Mouse (Mus musculus): Measurements from ENCODE around the gene Shcbp1l. TPM values are rescaled to one million over a fixed set of nuclear protein-coding genes. Genes with fewer than 3 reads are reported as not detected.
"Not testable (repeated sequence)": the region's sequence is repeated elsewhere in the genome, so short reads cannot be mapped to it uniquely, and the experiment has no call there.

The Shcbp1l gene
- total and polyA plus RNA-seq, 2 experiments from 2014 or later, result 0.93 to 1.2 TPM

DNA sequence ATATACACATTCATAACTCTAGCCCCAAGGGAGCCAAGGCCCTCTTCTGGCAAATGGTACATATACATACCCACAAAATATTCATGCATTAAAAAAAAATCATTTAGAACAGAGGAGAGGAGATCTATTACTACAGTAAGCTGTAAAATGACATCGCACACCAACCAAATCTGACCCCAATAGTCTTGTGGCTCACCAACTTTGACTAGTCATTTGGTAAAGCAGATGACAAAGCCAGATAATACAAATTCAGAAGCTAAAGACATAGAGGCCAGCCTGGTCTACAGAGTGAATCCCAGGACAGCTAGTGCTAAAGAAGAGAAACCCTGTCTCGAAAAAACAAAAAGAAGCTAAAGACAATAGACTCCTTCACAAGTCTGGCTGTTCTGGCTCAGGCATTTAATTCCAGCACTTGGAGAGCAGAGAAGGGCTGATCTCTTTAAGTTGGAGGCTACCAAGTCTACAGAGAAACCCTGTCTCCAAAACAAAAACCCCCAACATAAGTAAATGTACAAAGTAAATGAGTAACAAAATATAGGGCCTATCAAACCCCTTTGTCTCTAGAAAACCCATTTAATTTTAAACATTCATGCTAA is 60.3 kb downstream of the Shcbp1l start:
- peak overlapping the region; percentile 54 for H3K4me2 ChIP-seq (ENCODE audit: low read depth, low read length, poor library complexity, severe bottlenecking)
- no peaks in the 10 kb centered on the region for H3K9me3 ChIP-seq (ENCODE audit: low read length)
- H3K36me3 ChIP-seq (ENCODE audit: insufficient read depth, low read length), result peaks cover 6% of the 10 kb centered on the region; the same call in 1 of the 2 replicates
- H3K27me3 ChIP-seq (ENCODE audit: insufficient read depth, low read length), result no peaks in the 10 kb centered on the region
- no peak overlapping the region for H3K27ac ChIP-seq (ENCODE audit: low read depth, low read length)
- peaks cover 6% of the 10 kb centered on the region; the same call in 1 of the 2 replicates for H3K4me1 ChIP-seq (ENCODE audit: insufficient read depth, low read length)
- 48% methylated on average over 2 of the region's 2 CpGs for WGBS
- H3K9ac ChIP-seq (replicated peaks; ENCODE audit: low read length, poor library complexity, severe bottlenecking), result no peak overlapping the region
- no peak for ATAC-seq (ENCODE audit: low FRiP score)
- no peak for DNase-seq (ENCODE audit: low spot score)
- no peak for TF ChIP-seq CTCF (IDR thresholded peaks at IDR 0.05)
- H3K4me3 ChIP-seq (ENCODE audit: low read depth, low read length), result peak overlapping the region; percentile 75

DNA sequence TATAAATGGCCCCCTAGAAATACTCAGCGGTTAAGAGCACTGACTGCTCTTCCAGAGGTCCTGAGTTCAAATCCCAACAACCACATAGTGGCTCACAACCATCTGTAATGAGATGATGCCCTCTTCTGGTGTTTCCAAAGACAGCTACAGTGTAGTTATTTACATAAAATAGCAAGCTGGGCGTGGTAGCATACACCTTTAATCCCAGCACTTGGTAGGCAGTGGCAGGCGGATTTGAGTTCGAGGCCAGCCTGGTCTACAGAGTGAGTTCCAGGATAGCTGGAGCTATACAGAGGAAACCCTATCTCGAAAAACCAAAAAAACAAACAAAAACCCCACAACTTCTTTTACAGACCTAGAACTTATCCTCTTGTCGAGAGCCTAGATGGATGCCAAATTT is 61.2 kb downstream of the Shcbp1l start:
- H3K27ac ChIP-seq (ENCODE audit: low read depth, low read length), result 0 out of 2 replicates have a peak overlapping the region, but pooled peaks have one; percentile 87
- not testable (repeated sequence) for H3K9me3 ChIP-seq (ENCODE audit: low read length); ATAC-seq (ENCODE audit: low FRiP score); H3K36me3 ChIP-seq (ENCODE audit: insufficient read depth, low read length); H3K27me3 ChIP-seq (ENCODE audit: insufficient read depth, low read length); DNase-seq (ENCODE audit: low spot score); H3K4me1 ChIP-seq (ENCODE audit: insufficient read depth, low read length)
- peak; percentile 19 for TF ChIP-seq CTCF (IDR thresholded peaks at IDR 0.05)
- peak overlapping the region; percentile 54 for H3K4me2 ChIP-seq (ENCODE audit: low read depth, low read length, poor library complexity, severe bottlenecking)
- peak overlapping the region; percentile 75 for H3K4me3 ChIP-seq (ENCODE audit: low read depth, low read length)
- H3K9ac ChIP-seq (replicated peaks; ENCODE audit: low read length, poor library complexity, severe bottlenecking), result peak overlapping the region; percentile 82; the same call in 1 of the 2 replicates
- WGBS, result 11% methylated on average over 6 of the region's 6 CpGs

DNA sequence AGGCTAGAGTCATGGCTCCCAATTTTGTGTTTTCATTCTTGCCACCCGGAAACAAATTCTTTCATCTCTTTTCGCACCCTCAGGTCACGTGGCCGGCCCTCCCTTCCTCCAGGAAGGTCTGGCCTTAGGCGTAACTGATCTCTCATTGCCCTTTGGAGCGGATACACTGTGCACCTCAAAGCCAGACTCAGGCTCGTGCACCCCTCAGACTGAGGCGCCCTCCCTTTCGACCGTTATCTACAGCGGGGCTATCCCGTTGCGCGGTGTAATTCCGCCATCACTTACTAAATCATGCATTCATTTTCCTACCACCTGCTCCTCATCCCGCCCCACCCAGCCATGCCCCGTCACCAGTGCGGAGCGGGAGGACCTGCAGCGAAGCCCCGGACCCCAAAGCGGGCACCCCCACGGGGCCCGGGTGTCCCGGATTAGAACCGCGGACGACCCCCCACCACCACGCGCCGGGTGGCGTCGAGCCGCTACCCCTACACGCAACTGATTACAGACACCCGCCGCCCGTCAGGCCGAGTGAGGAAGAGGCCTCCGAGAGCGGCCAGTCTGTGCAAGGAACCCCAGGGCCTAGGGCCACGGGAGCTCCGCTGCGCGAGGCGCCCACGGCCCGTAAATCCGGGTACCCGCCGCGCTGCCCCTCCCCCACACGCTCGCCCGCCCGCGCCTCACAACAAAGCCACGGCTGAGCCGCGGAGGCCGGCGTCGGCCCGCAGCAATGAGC is 62.0 kb downstream of the Shcbp1l start:
- peak overlapping the region; percentile 87 for H3K27ac ChIP-seq (ENCODE audit: low read depth, low read length)

DNA sequence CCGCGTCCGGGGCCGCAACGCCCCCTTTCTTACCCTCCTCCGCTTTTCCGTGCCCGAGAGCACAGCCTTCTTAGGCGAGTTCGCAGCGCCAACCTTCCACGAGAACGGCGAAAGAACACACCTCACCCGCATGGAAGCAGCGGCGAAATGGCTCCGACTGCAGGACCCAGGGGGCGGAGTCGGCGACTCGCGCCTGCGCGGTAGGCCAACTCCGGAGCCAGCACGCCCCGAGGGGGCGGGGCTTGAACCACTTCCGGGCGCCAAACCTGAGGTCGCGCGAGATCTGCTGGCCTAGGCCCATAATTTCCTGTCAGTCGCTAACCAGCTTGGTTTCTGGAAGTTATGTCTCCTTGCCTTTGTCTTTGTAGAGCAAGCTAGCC is 62.5 kb downstream of the Shcbp1l start, which contains the start of gene Dhx9:
Gene Dhx9 (minus strand): TSS at position 161 of the 380 bp plus-strand sequence.
- peak; percentile 98 for DNase-seq (ENCODE audit: low spot score)
- Histone ChIP-seq H3K27me3 (ENCODE audit: insufficient read depth, low read length) (no peaks in the 10 kb centered on the region), H3K9me3 (ENCODE audit: low read length) (no peaks in the 10 kb centered on the region), H3K4me3 (ENCODE audit: low read depth, low read length) (peak within 1 kb of the TSS; percentile 75), H3K4me2 (ENCODE audit: low read depth, low read length, poor library complexity, severe bottlenecking) (peak within 1 kb of the TSS; percentile 54), H3K27ac (ENCODE audit: low read depth, low read length) (peak within 1 kb of the TSS; percentile 87), H3K9ac (replicated peaks; ENCODE audit: low read length, poor library complexity, severe bottlenecking) (peak within 1 kb of the TSS; percentile 82), H3K36me3 (ENCODE audit: insufficient read depth, low read length) (no peaks in the 10 kb centered on the region), H3K4me1 (ENCODE audit: insufficient read depth, low read length) (peaks cover 6% of the 10 kb centered on the region; the same call in 1 of the 2 replicates)
- TF ChIP-seq CTCF (IDR thresholded peaks at IDR 0.05), result peak; percentile 38
- peak; percentile 90 for ATAC-seq (ENCODE audit: low FRiP score)
- 0% methylated on average over 35 of the region's 35 CpGs for WGBS

More for the DNA sequence above, 62.0 kb downstream of the Shcbp1l start:
- Histone ChIP-seq H3K4me1 (ENCODE audit: insufficient read depth, low read length) (peaks cover 6% of the 10 kb centered on the region; the same call in 1 of the 2 replicates), H3K27me3 (ENCODE audit: insufficient read depth, low read length) (no peaks in the 10 kb centered on the region), H3K9me3 (ENCODE audit: low read length) (no peaks in the 10 kb centered on the region), H3K4me3 (ENCODE audit: low read depth, low read length) (peak overlapping the region; percentile 75), H3K9ac (replicated peaks; ENCODE audit: low read length, poor library complexity, severe bottlenecking) (peak overlapping the region; percentile 82), H3K4me2 (ENCODE audit: low read depth, low read length, poor library complexity, severe bottlenecking) (peak overlapping the region; percentile 54), H3K36me3 (ENCODE audit: insufficient read depth, low read length) (no peaks in the 10 kb centered on the region)
- no peak for TF ChIP-seq CTCF (IDR thresholded peaks at IDR 0.05)
- ATAC-seq (ENCODE audit: low FRiP score), result peak; percentile 86
- under 1% methylated on average over 48 of the region's 64 CpGs for WGBS
- DNase-seq (ENCODE audit: low spot score), result peak; percentile 58

DNA sequence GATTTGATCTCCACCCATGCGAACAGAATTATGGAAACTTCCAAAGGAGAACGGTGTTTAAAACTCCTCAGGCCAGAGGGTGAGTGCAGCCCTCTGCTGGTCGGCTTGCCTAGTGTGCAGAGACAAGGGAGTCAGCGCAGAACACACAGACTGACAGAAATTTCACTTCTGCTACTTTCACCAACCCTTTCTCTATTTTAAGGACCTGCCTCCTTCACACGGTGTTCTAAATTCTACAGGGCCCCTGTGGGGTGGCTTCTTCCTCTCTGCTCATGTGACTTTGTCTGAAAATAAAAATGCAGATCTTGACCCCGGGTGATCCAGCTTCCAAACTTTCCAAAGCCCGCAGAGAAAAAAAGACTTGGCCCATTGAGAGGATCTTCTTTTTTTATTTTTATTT is 64.2 kb downstream of the Shcbp1l start:
- H3K36me3 ChIP-seq (ENCODE audit: insufficient read depth, low read length), result no peaks in the 10 kb centered on the region
- peaks cover 6% of the 10 kb centered on the region; the same call in 1 of the 2 replicates for H3K4me1 ChIP-seq (ENCODE audit: insufficient read depth, low read length)
- H3K9ac ChIP-seq (replicated peaks; ENCODE audit: low read length, poor library complexity, severe bottlenecking), result no peak overlapping the region
- no peaks in the 10 kb centered on the region for H3K27me3 ChIP-seq (ENCODE audit: insufficient read depth, low read length)
- no peak overlapping the region for H3K27ac ChIP-seq (ENCODE audit: low read depth, low read length)
- peak; percentile 37 for TF ChIP-seq CTCF (IDR thresholded peaks at IDR 0.05)
- 54% methylated on average over 7 of the region's 7 CpGs for WGBS
- H3K9me3 ChIP-seq (ENCODE audit: low read length), result no peaks in the 10 kb centered on the region
- ATAC-seq (ENCODE audit: low FRiP score) (no peak), DNase-seq (ENCODE audit: low spot score) (peak; percentile 3)
- no peak overlapping the region for H3K4me3 ChIP-seq (ENCODE audit: low read depth, low read length)
- H3K4me2 ChIP-seq (ENCODE audit: low read depth, low read length, poor library complexity, severe bottlenecking), result no peak overlapping the region

DNA sequence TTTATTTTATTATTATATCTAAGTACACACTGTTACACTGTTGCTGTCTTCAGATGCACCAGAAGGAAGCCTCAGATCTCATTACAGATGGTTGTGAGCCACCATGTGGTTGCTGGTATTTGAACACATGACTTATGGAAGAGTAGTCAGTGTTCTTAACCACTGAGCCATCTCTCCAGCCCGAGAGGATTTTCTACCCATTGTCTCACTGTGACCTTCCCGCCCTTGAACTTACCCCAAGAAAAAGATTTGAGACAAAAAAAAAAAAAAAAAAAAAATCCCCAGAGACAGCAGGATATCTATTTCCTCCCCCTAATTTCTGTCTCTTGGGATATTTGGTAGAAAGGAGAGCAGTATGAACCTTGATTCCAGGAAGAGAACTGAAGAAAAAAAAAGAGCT is 64.6 kb downstream of the Shcbp1l start:
- no peaks in the 10 kb centered on the region for H3K36me3 ChIP-seq (ENCODE audit: insufficient read depth, low read length)
- no peak overlapping the region for H3K4me3 ChIP-seq (ENCODE audit: low read depth, low read length)
- 40% methylated on average over 2 of the region's 2 CpGs for WGBS

More for the DNA sequence above, 64.6 kb downstream of the Shcbp1l start:
- no peak overlapping the region for H3K9ac ChIP-seq (replicated peaks; ENCODE audit: low read length, poor library complexity, severe bottlenecking)
- DNase-seq (ENCODE audit: low spot score) (no peak), ATAC-seq (ENCODE audit: low FRiP score) (no peak)
- no peaks in the 10 kb centered on the region for H3K9me3 ChIP-seq (ENCODE audit: low read length)
- no peak for TF ChIP-seq CTCF (IDR thresholded peaks at IDR 0.05)
- no peaks in the 10 kb centered on the region for H3K27me3 ChIP-seq (ENCODE audit: insufficient read depth, low read length)
- H3K4me1 ChIP-seq (ENCODE audit: insufficient read depth, low read length), result peaks cover 6% of the 10 kb centered on the region; the same call in 1 of the 2 replicates
- no peak overlapping the region for H3K27ac ChIP-seq (ENCODE audit: low read depth, low read length)
- no peak overlapping the region for H3K4me2 ChIP-seq (ENCODE audit: low read depth, low read length, poor library complexity, severe bottlenecking)
